Mouse (Mus musculus): ENCODE measurements at regions not wholly inside any gene's neighbourhood (a gene's known extent, or its start where the extent isn't known, plus 50 kb on each side); places are given as distances from the start of the nearest gene placed in this dataset.

DNA sequence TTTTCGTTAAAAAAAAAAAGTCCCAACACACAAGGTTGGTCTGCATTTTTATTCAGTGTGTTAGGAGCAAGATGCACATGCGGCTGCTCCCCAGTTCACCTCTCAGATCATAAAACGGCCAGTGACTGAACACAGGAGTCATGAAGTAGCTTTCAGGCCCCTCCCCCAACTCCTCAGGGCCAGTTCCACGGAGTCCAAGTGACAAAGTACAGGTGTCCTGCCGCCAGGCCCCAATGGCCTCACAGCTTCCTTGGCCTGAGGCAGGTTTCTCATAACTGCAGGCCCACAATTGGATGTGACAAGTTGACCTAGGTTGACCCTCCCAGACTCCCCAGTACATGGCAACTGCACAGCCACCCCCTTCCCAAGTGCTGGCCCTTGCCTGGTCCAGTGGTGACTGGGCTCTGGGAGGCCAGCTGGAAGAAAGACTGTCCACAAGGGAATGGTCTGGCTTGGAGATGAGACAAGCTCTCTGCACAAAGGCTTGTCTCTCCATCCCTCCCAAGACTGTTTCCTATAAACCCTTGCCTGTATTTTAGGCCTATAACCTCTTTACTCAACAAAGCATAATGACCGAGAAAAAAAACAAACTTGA is 199.1 kb downstream of the Cyp26b1 start:
- TF ChIP-seq CTCF (IDR thresholded peaks at IDR 0.05) (no peak), EP300 (IDR thresholded peaks at IDR 0.05) (no peak)

Data from lung, postnatal 0 days (tissue).